Mouse (Mus musculus) thymus, adult 2 months (tissue): Measurements from ENCODE around the gene Mapkapk3. TPM values are rescaled to one million over a fixed set of nuclear protein-coding genes. Genes with fewer than 3 reads are reported as not detected.

ENCODE experiments used
- DNase-seq: peaks from one replicate; pipeline ENCODE4 v3.0.0; 2021
- H3K27ac ChIP-seq: fragments of 200-500 bp; 2 replicates; pipeline ENCODE4 v1.5.1; 2012; ENCODE audit warnings: low read length, control low read depth; ENCODE audit not compliant: control insufficient read depth, insufficient read depth
- H3K27me3 ChIP-seq: fragments of 200-500 bp; 2 replicates; pipeline ENCODE4 v1.6.1; 2012; ENCODE audit warnings: mild to moderate bottlenecking, low read length, moderate library complexity, mixed read lengths; ENCODE audit not compliant: control insufficient read depth, insufficient read depth
- H3K36me3 ChIP-seq: fragments of 200-500 bp; 2 replicates; pipeline ENCODE4 v1.6.1; 2012; ENCODE audit warnings: mild to moderate bottlenecking, low read length, moderate library complexity; ENCODE audit not compliant: control insufficient read depth, insufficient read depth
- H3K4me1 ChIP-seq: fragments of 200-500 bp; replicated peaks from 2 replicates; pipeline ENCODE4 v1.6.1; 2012; ENCODE audit warnings: low read length; ENCODE audit not compliant: control insufficient read depth, insufficient read depth
- H3K4me3 ChIP-seq: fragments of 200-500 bp; 2 replicates; pipeline ENCODE4 v1.5.1; 2012; ENCODE audit warnings: mild to moderate bottlenecking, low read length, control low read depth, moderate library complexity; ENCODE audit not compliant: control insufficient read depth, insufficient read depth
- CTCF ChIP-seq: fragments of 200-500 bp; IDR thresholded peaks from 2 replicates; pipeline ENCODE4 v1.5.1; 2012; ENCODE audit warnings: mild to moderate bottlenecking, control low read depth, low read length, moderate library complexity, borderline replicate concordance; ENCODE audit not compliant: control insufficient read depth, poor library complexity, insufficient read depth; ENCODE audit errors: extremely low read depth
- POLR2A ChIP-seq: fragments of 200-500 bp; IDR thresholded peaks from 2 replicates; pipeline ENCODE4 v1.6.1; 2012; ENCODE audit warnings: mild to moderate bottlenecking, low read length, control low read depth, moderate library complexity; ENCODE audit not compliant: control insufficient read depth, poor library complexity, insufficient read depth; ENCODE audit errors: extremely low read depth
- WGBS: fragments of 180-500 bp; shearing (Covaris S2); methylation state at CpG from one replicate; pipeline ENCODE4 v1.1.7; 2018; 5-methylcytosine and 5-hydroxymethylcytosine counted together
- polyA plus RNA-seq: library from polyadenylated mRNA; depleted of rRNA; stranded (reverse); fragments of >200 nt; gene quantifications from 2 replicates; pipeline ENCODE4 v1.2.3, GENCODE M21; 2012; rRNA removed

Mapkapk3 gene
- polyA plus RNA-seq, 1 experiment: 43.6 TPM

DNA sequence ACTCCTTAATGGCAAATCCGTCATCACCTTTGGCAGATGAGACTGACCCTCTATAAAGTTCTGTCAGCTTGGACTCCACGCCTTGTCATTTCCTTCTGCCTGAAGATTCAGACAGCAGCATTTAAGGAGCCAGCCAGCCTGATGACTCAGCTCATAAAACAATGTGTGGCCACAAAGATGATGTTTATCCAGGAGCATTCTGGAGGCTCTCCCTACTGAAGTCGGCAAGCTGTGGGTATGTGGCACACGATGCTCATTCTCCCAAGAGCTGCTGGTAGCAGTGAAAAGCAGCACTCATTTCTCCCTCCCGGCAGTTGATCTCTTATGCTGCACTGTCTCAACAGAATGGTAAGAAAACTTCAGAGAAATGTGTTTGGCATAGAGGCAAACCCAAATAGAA lies 54.4 kb downstream of the Mapkapk3 start:
- peaks cover 25% of the 10 kb centered on the region for H3K27me3 ChIP-seq
- DNase-seq: no peak
- no peak overlapping the region for H3K4me3 ChIP-seq
- H3K36me3 ChIP-seq: no peaks in the 10 kb centered on the region
- no peak for TF ChIP-seq POLR2A
- no peak for TF ChIP-seq CTCF
- peaks cover 4% of the 10 kb centered on the region; the same call in 1 of the 2 replicates for H3K4me1 ChIP-seq
- no peak overlapping the region for H3K27ac ChIP-seq
- 23% methylated on average over 5 of the region's 5 CpGs for WGBS

DNA sequence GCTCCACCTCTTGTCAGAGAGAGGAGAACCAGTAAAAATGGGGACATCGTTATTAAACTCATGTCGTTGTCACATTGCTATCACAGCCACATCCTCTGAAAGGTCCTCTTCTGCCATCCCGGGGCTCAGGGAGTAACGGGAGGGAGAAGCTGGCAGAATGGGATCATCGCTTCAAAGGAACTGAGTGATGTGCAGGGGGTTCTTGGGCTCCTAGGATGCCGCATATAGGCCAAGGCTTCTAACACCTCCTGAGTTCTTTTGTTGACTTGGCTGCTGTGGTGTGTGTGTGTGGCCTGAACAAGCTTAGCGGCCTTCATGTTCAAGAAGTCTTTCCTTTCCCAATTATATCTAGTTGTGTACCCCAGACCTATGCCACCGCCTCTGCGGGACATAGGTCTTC lies 57.5 kb downstream of the Mapkapk3 start:
- no peaks in the 10 kb centered on the region for H3K36me3 ChIP-seq
- no peak for DNase-seq
- no peak overlapping the region for H3K27ac ChIP-seq
- H3K4me1 ChIP-seq: peaks cover 4% of the 10 kb centered on the region; the same call in 1 of the 2 replicates
- H3K27me3 ChIP-seq: peaks cover 25% of the 10 kb centered on the region
- TF ChIP-seq CTCF: no peak
- TF ChIP-seq POLR2A: no peak
- H3K4me3 ChIP-seq: no peak overlapping the region
- 36% methylated on average over 9 of the region's 9 CpGs for WGBS

DNA sequence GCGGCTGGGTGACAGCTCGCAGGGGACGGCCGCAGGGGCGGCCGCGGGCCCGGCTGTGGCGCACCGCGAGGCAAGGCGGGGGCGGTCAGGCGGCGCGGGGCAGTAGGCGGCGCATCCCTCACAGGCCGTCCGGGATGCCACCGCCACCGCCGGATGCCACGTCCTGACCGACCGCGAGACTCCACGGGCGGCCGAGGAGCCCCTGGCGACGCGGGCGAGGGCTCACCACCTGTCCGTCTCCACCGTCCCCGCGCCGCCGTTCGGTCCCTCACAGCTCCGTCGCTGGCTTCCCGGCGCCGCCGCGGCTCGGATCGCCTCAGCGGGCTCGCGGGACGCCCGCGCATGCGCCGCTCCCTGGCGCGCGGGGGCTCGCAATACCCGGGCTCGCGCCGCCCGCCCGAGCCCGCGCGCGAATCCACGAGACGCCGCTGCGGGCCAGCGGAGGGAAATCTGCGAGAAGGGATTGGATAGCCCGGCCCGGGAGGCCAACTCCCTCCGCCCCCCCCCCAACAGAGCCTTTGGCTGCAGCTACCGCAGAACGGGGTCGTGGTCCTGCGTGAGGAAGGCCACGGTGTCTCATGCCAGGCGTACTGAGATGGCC lies 58.0 kb downstream of the Mapkapk3 start, which contains the start of gene Dock3:
TSS of gene Dock3 (minus strand) at position 371 of the 601 bp plus-strand sequence.
- DNase-seq: peak; percentile 33
- peak within 1 kb of the TSS; percentile 29 for H3K4me3 ChIP-seq
- WGBS: 1% methylated on average over 85 of the region's 87 CpGs

DNA sequence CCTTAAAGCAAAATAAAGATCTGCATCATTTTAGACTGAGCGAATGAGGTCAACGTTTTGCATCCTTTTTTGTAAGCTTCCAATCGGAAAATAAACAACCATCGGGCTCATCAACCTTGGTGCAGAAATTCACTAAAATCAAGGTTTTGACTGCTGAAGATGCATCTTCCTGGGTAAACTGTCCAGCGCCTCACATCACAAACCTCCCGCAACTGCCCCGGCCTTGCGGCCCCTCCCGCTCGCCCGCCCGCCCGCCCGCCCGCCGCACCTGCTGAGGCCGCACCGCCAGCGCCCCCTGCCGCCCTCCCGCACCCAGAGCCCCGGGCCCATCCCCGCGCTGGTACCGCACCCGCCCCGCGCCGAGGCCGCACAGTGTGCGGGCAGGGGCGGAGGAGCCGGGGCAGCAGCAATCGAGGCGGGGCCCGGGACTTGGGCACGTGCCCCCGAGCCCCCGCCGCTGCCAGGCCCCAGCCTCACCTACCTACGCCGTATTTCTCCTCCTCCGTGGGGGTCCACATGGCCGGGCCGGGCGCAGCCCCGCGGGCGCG lies 58.6 kb downstream of the Mapkapk3 start:
- Histone ChIP-seq H3K4me3 (no peak overlapping the region), H3K27ac (no peak overlapping the region), H3K27me3 (peaks cover 25% of the 10 kb centered on the region), H3K4me1 (peaks cover 4% of the 10 kb centered on the region; the same call in 1 of the 2 replicates), H3K36me3 (no peaks in the 10 kb centered on the region)
- no peak for TF ChIP-seq POLR2A
- no peak for TF ChIP-seq CTCF
- DNase-seq: peak; percentile 19
- WGBS: 4% methylated on average over 40 of the region's 50 CpGs

More for the DNA sequence above, 58.0 kb downstream of the Mapkapk3 start, which contains the start of gene Dock3:
- TF ChIP-seq CTCF (0 out of 2 replicates have a peak, but pooled peaks have one; percentile 13), POLR2A (no peak)
- no peak within 1 kb of the TSS for H3K27ac ChIP-seq
- H3K36me3 ChIP-seq: no peaks in the 10 kb centered on the region
- H3K27me3 ChIP-seq: peaks cover 25% of the 10 kb centered on the region
- peaks cover 4% of the 10 kb centered on the region; the same call in 1 of the 2 replicates for H3K4me1 ChIP-seq

DNA sequence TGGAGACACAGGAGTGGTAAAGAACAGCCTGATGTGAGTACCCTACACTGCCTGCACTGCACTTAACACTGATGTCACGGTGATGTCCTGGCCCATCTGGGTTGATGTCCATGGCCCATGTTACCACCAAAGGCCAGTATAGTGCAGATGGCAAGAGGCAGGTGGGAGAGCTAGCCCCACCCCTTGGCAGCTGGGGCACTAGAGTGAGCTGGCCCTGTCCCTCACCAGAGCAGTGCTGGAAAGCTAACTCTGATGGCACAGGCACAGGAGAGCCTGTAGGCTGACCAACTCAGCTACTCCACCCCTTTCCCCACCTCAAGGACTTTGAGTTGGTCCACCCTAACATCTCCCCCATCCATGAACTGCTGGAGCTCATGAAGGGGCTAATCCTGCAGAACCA lies 65.1 kb downstream of the Mapkapk3 start:
- no peaks in the 10 kb centered on the region for H3K4me1 ChIP-seq
- H3K36me3 ChIP-seq: no peaks in the 10 kb centered on the region
- no peak overlapping the region for H3K4me3 ChIP-seq
- WGBS: 87% methylated on average over 1 of the region's 1 CpGs
- H3K27ac ChIP-seq: no peak overlapping the region
- no peaks in the 10 kb centered on the region; the same call in 1 of the 2 replicates for H3K27me3 ChIP-seq
- no peak for DNase-seq
- no peak for TF ChIP-seq POLR2A
- no peak for TF ChIP-seq CTCF

Other genes with a start within 250 kb of the Mapkapk3 start
- 0.96 and 3.2 TPM in 2 replicates for gene Dock3, start 58.0 kb downstream of the Mapkapk3 start, polyA plus RNA-seq
- gene Cish, start 6.1 kb upstream of the Mapkapk3 start, polyA plus RNA-seq: 34.5 and 39.6 TPM in 2 replicates
- 23.6 and 25.5 TPM in 2 replicates for gene Hemk1, start 48.5 kb upstream of the Mapkapk3 start, polyA plus RNA-seq
- gene 6430571L13Rik, start 50.7 kb upstream of the Mapkapk3 start, polyA plus RNA-seq: 0.91 and 1.2 TPM in 2 replicates
- 7.7 and 8.9 TPM in 2 replicates for gene Cacna2d2, start 109.7 kb upstream of the Mapkapk3 start, polyA plus RNA-seq
- 49.6 and 55.7 TPM in 2 replicates for gene Tmem115, start 244.1 kb upstream of the Mapkapk3 start, polyA plus RNA-seq